Mouse (Mus musculus): Measurements from ENCODE around the gene Tlk1. TPM values are rescaled to one million over a fixed set of nuclear protein-coding genes. Genes with fewer than 3 reads are reported as not detected.
A peak's percentile ranks its signal among the peaks of the same experiment; 100 is the strongest.

Gene Tlk1
- polyA plus RNA-seq (2016; fragmentation: Nextera tagmentation; extraction: Ambion mirVana), result 27.2 and 31.1 TPM in 2 replicates

DNA sequence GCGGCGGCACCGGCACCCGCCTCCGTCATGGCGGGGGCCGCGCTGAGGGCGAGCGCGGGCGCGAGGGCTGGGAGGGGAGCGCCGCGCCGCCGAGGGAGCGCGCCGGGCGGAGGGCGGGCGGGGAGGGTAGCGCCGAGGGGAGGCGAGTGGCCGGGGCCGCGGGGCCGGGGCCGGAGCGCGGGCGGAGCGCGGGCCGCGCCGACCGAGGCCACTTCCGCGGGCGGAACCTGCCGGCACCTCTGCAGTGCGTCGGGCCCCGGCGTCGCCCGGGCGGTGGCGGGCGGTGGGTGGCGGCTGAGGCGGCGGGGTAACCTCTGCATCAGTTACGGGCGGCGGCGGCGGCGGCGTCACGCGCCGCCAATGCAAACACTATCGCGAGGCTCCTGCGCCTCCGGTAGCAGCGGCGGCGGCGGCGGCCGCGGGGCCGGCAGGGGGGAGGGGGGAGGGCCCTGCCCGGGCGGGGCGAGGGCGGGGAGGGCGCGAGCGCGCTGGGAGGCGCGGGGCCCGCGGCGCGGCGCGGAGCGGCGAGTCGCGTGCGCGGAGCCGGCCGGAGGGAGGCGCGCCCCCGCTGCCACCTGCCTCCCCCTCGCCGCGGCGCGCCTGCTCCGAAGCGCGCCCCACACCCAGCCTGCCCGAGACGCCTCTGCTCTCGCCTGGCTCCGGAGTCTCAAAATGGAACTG lies at the start of gene Tlk1:
Gene Tlk1 (minus strand): TSS at position 358 of the 681 bp plus-strand sequence.
- peak within 1 kb of the TSS; percentile 100 for H3K27ac ChIP-seq
- DNase-seq (ENCODE audit: extremely low spot score, low spot score), result peak; percentile 76
- peaks cover 31% of the 10 kb centered on the region for H3K4me1 ChIP-seq
- H3K36me3 ChIP-seq (replicated peaks), result no peaks in the 10 kb centered on the region
- no peaks in the 10 kb centered on the region for H3K9me3 ChIP-seq
- under 1% methylated on average over 104 of the region's 118 CpGs for WGBS
- H3K27me3 ChIP-seq (ENCODE audit: poor library complexity, severe bottlenecking), result no peaks in the 10 kb centered on the region
- H3K4me3 ChIP-seq, result peak within 1 kb of the TSS; percentile 93

DNA sequence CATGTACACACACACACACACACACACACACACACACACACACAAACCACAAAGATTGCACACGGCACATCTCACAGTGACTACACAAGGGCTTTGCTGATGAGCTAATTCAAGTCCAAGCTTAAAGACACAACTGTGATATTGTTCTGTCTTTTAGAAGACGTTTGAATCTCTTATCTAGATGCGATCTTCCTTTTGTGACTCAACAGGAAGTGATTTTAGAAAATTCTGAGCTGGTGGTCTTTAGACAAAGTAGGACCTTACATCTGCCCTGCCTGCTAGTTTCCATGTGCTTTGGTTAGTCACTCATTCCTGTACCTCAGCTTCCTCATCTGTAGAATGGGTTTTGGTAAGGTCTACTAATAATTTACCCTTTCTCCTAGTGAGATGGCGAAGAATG lies 49.6 kb upstream of the Tlk1 start:
- 89% methylated on average over 4 of the region's 4 CpGs for WGBS
- Histone ChIP-seq H3K27me3 (ENCODE audit: poor library complexity, severe bottlenecking) (no peaks in the 10 kb centered on the region; the same call in 1 of the 2 replicates), H3K4me3 (no peak overlapping the region), H3K4me1 (peaks cover 9% of the 10 kb centered on the region; the same call in 1 of the 2 replicates), H3K9me3 (no peaks in the 10 kb centered on the region), H3K27ac (no peak overlapping the region), H3K36me3 (replicated peaks) (no peaks in the 10 kb centered on the region)
- DNase-seq (ENCODE audit: extremely low spot score, low spot score), result no peak

- no peak for DNase-seq (ENCODE audit: extremely low spot score, low spot score)
- Histone ChIP-seq H3K9me3 (no peaks in the 10 kb centered on the region), H3K27ac (no peak overlapping the region), H3K4me3 (no peak overlapping the region), H3K36me3 (replicated peaks) (no peaks in the 10 kb centered on the region), H3K27me3 (ENCODE audit: poor library complexity, severe bottlenecking) (no peaks in the 10 kb centered on the region; the same call in 1 of the 2 replicates), H3K4me1 (peaks cover 9% of the 10 kb centered on the region; the same call in 1 of the 2 replicates)
- WGBS, result 87% methylated on average over 5 of the region's 5 CpGs
These were observed 47.6 kb upstream of the Tlk1 start for GRCm38 (mm10) chr2:70873168-70873567.

- no peaks in the 10 kb centered on the region for H3K9me3 ChIP-seq
- no peaks in the 10 kb centered on the region for H3K36me3 ChIP-seq (replicated peaks)
- H3K4me1 ChIP-seq, result peaks cover 9% of the 10 kb centered on the region; the same call in 1 of the 2 replicates
- no peak for DNase-seq (ENCODE audit: extremely low spot score, low spot score)
- no peak overlapping the region for H3K27ac ChIP-seq
- H3K27me3 ChIP-seq (ENCODE audit: poor library complexity, severe bottlenecking), result no peaks in the 10 kb centered on the region; the same call in 1 of the 2 replicates
- 63% methylated on average over 8 of the region's 8 CpGs for WGBS
- no peak overlapping the region for H3K4me3 ChIP-seq
These were observed 46.0 kb upstream of the Tlk1 start for GRCm38 (mm10) chr2:70871466-70872022.

DNA sequence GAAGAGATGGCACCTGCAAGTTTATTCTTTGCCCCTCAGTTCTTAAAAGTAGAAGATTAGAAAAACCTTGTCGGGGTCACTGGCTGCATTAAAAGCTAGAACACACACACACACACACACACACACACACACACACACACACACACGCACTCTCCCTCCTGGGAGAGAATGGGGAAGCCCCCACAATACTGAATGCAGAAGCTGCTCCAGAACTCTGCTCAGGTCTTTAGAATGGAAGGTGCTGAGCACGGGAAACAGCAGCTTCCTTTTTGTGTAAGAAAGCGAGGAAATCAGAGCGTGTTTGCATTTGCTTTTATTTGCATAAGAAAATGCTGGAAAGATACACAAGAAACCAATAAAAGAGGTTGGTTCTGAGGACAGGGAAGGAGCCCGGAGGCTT lies 45.3 kb upstream of the Tlk1 start:
- DNase-seq (ENCODE audit: extremely low spot score, low spot score), result no peak
- Histone ChIP-seq H3K36me3 (replicated peaks) (no peaks in the 10 kb centered on the region), H3K9me3 (no peaks in the 10 kb centered on the region), H3K4me1 (peaks cover 9% of the 10 kb centered on the region; the same call in 1 of the 2 replicates), H3K27me3 (ENCODE audit: poor library complexity, severe bottlenecking) (no peaks in the 10 kb centered on the region; the same call in 1 of the 2 replicates), H3K27ac (no peak overlapping the region), H3K4me3 (no peak overlapping the region)
- WGBS, result 73% methylated on average over 6 of the region's 6 CpGs

GRCm38 (mm10) chr2:70869116-70869515 lies 43.6 kb upstream of the Tlk1 start:
- Histone ChIP-seq H3K4me1 (peaks cover 9% of the 10 kb centered on the region; the same call in 1 of the 2 replicates), H3K36me3 (replicated peaks) (no peaks in the 10 kb centered on the region), H3K27ac (no peak overlapping the region), H3K27me3 (ENCODE audit: poor library complexity, severe bottlenecking) (no peaks in the 10 kb centered on the region; the same call in 1 of the 2 replicates), H3K4me3 (no peak overlapping the region), H3K9me3 (no peaks in the 10 kb centered on the region)
- DNase-seq (ENCODE audit: extremely low spot score, low spot score), result no peak
- WGBS, result 91% methylated on average over 3 of the region's 3 CpGs

DNA sequence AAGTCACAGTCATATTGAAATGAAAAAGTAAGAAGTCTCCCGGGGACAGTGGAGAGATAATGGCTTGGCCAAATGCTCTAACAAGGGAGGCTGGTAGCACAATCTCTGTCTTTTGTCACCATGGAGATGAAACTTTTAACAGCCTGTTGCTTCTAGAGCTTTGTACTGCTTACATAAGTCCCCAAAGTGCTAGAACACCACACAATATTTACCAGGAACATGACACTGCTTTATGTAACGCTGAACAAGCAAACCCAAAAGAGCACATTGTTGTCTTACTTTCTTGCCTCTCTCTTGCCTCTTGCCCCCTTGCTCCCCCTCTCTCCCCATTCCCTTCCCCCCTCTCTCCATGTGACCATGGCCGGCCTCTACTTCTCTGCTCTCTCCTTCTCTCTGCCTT lies 41.7 kb upstream of the Tlk1 start:
- H3K36me3 ChIP-seq (replicated peaks), result no peaks in the 10 kb centered on the region
- H3K4me1 ChIP-seq, result peaks cover 9% of the 10 kb centered on the region; the same call in 1 of the 2 replicates
- H3K27ac ChIP-seq, result no peak overlapping the region
- no peak for DNase-seq (ENCODE audit: extremely low spot score, low spot score)
- no peaks in the 10 kb centered on the region for H3K9me3 ChIP-seq
- H3K27me3 ChIP-seq (ENCODE audit: poor library complexity, severe bottlenecking), result no peaks in the 10 kb centered on the region; the same call in 1 of the 2 replicates
- H3K4me3 ChIP-seq, result no peak overlapping the region
- WGBS, result 86% methylated on average over 3 of the region's 3 CpGs

DNA sequence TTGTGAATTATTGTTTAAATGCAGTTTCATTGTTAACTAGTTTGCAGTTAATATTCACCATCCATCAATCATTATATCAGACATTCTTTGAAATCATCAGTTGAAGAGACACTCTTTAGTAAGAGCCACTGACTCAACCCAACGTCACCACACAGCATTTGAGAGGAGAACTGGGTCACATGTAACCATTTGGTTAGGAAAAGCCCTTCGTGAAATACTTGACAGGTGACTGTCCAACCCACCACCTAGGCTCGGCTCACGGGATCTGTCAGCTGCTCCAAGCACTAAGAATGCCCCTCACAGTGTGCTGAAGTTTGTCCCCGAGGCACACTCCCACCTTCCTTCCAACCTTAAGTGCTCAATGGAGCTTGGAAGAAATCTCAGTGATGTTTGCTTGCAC lies 37.4 kb upstream of the Tlk1 start:
- no peaks in the 10 kb centered on the region for H3K27me3 ChIP-seq (ENCODE audit: poor library complexity, severe bottlenecking)
- no peak overlapping the region for H3K27ac ChIP-seq
- no peaks in the 10 kb centered on the region for H3K36me3 ChIP-seq (replicated peaks)
- H3K4me3 ChIP-seq, result no peak overlapping the region
- no peak for DNase-seq (ENCODE audit: extremely low spot score, low spot score)
- H3K9me3 ChIP-seq, result peaks cover 3% of the 10 kb centered on the region; the same call in 1 of the 2 replicates
- WGBS, result 87% methylated on average over 5 of the region's 5 CpGs
- H3K4me1 ChIP-seq, result no peaks in the 10 kb centered on the region

DNA sequence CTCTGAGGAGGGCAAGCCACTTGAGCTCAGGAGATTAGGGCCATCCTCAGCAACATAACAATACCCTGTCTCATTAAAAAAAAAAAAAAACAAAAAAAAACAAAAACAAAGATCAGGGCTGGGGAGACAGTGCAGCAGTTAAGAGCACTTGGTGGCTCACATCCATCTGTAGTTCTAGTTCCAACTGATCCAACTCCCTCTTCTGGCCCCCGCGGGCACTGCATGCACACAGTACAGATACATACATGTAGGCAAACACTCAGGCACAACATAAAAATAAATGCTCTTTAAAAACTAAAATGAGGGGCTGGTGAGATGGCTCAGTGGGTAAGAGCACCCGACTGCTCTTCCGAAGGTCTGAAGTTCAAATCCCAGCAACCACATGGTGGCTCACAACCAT lies 34.2 kb upstream of the Tlk1 start:
- Histone ChIP-seq H3K4me3 (no peak overlapping the region), H3K9me3 (peaks cover 3% of the 10 kb centered on the region; the same call in 1 of the 2 replicates), H3K4me1 (no peaks in the 10 kb centered on the region), H3K27me3 (ENCODE audit: poor library complexity, severe bottlenecking) (no peaks in the 10 kb centered on the region), H3K27ac (no peak overlapping the region), H3K36me3 (replicated peaks) (no peaks in the 10 kb centered on the region)
- no peak for DNase-seq (ENCODE audit: extremely low spot score, low spot score)
- 98% methylated on average over 4 of the region's 4 CpGs for WGBS

DNA sequence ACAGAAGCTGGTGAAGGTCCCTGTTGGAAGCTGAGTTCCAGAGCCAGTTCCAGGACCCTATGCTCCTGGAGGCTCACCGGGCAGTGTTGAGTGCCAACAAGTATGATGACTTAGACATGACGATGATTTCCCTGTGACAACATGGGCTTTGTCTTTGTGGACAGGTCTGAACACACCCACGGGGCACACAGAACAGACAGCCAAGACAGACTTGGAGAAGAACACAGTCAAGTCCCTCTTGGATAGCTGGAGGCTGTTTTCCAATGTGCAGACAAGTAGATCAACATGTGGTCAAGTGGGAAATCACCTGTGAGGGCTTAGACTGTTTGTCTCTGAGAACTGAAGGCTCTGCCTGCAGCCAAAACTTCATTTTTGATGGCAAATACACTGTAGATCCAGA lies 31.4 kb upstream of the Tlk1 start:
- WGBS, result 87% methylated on average over 3 of the region's 3 CpGs
- DNase-seq (ENCODE audit: extremely low spot score, low spot score), result no peak

GRCm38 (mm10) chr2:70854231-70854888 lies 28.8 kb upstream of the Tlk1 start:
- Histone ChIP-seq H3K27ac (no peak overlapping the region), H3K36me3 (replicated peaks) (no peaks in the 10 kb centered on the region), H3K9me3 (no peaks in the 10 kb centered on the region), H3K4me1 (peaks cover 11% of the 10 kb centered on the region), H3K4me3 (no peak overlapping the region), H3K27me3 (ENCODE audit: poor library complexity, severe bottlenecking) (no peaks in the 10 kb centered on the region)
- DNase-seq (ENCODE audit: extremely low spot score, low spot score), result no peak
- WGBS, result 92% methylated on average over 8 of the region's 8 CpGs

More for the DNA sequence above, 31.4 kb upstream of the Tlk1 start:
- Histone ChIP-seq H3K4me1 (peaks cover 11% of the 10 kb centered on the region), H3K27me3 (ENCODE audit: poor library complexity, severe bottlenecking) (no peaks in the 10 kb centered on the region), H3K27ac (no peak overlapping the region), H3K9me3 (peaks cover 3% of the 10 kb centered on the region; the same call in 1 of the 2 replicates), H3K4me3 (no peak overlapping the region), H3K36me3 (replicated peaks) (no peaks in the 10 kb centered on the region)

- WGBS, result 65% methylated on average over 7 of the region's 7 CpGs
- DNase-seq (ENCODE audit: extremely low spot score, low spot score), result no peak
- Histone ChIP-seq H3K27ac (no peak overlapping the region), H3K27me3 (ENCODE audit: poor library complexity, severe bottlenecking) (no peaks in the 10 kb centered on the region), H3K4me3 (no peak overlapping the region), H3K36me3 (replicated peaks) (no peaks in the 10 kb centered on the region), H3K4me1 (peaks cover 11% of the 10 kb centered on the region), H3K9me3 (no peaks in the 10 kb centered on the region)
These were observed 27.8 kb upstream of the Tlk1 start for GRCm38 (mm10) chr2:70853329-70853728.

GRCm38 (mm10) chr2:70852796-70853221 lies 27.3 kb upstream of the Tlk1 start:
- H3K4me3 ChIP-seq, result no peak overlapping the region
- WGBS, result 66% methylated on average over 11 of the region's 11 CpGs
- no peaks in the 10 kb centered on the region for H3K9me3 ChIP-seq
- no peak overlapping the region for H3K27ac ChIP-seq
- DNase-seq (ENCODE audit: extremely low spot score, low spot score), result no peak
- H3K36me3 ChIP-seq (replicated peaks), result no peaks in the 10 kb centered on the region
- peaks cover 11% of the 10 kb centered on the region for H3K4me1 ChIP-seq
- no peaks in the 10 kb centered on the region for H3K27me3 ChIP-seq (ENCODE audit: poor library complexity, severe bottlenecking)
